Mouse (Mus musculus) heart, embryonic 12.5 days (tissue): ENCODE measurements around the gene Tbc1d15. TPM values are rescaled to one million over a fixed set of nuclear protein-coding genes. Genes with fewer than 3 reads are reported as not detected.

Experiments used
- ATAC-seq: fragments of 200-750 bp; cut with Nextera tagmentation; 2 replicates; pipeline ENCODE4 v1.8.0; 2017; ENCODE audit warnings: moderate TSS enrichment, moderate library complexity; ENCODE audit not compliant: insufficient number of reproducible peaks, low FRiP score
- H3K27ac ChIP-seq: fragments of 300-500 bp; sonication (generic); 2 replicates; pipeline ENCODE4 v1.5.1; 2016; ENCODE audit warnings: mild to moderate bottlenecking, moderate library complexity; ENCODE audit not compliant: poor library complexity, severe bottlenecking
- H3K27me3 ChIP-seq: fragments of 300-500 bp; sonication (generic); replicated peaks from 2 replicates; pipeline ENCODE4 v1.6.1; 2016; ENCODE audit warnings: mild to moderate bottlenecking, moderate library complexity
- H3K36me3 ChIP-seq: fragments of 300-500 bp; sonication (generic); 2 replicates; pipeline ENCODE4 v1.6.1; 2016; ENCODE audit warnings: mild to moderate bottlenecking, moderate library complexity
- H3K4me1 ChIP-seq: fragments of 300-500 bp; sonication (generic); replicated peaks from 2 replicates; pipeline ENCODE4 v1.6.1; 2016; ENCODE audit warnings: mild to moderate bottlenecking
- H3K4me2 ChIP-seq: fragments of 300-500 bp; sonication (generic); 2 replicates; pipeline ENCODE4 v1.6.1; 2016; ENCODE audit warnings: mild to moderate bottlenecking, moderate library complexity
- H3K4me3 ChIP-seq: fragments of 300-500 bp; sonication (generic); 2 replicates; pipeline ENCODE4 v1.5.1; 2016; ENCODE audit warnings: mild to moderate bottlenecking
- H3K9ac ChIP-seq: fragments of 300-500 bp; sonication (generic); 2 replicates; pipeline ENCODE4 v1.6.1; 2016; ENCODE audit warnings: mild to moderate bottlenecking, moderate library complexity
- H3K9me3 ChIP-seq: fragments of 300-500 bp; sonication (generic); replicated peaks from 2 replicates; pipeline ENCODE4 v1.6.1; 2016; ENCODE audit warnings: mild to moderate bottlenecking, moderate library complexity
- WGBS: fragments of 180-500 bp; shearing (Covaris S2); methylation state at CpG from one replicate; pipeline ENCODE4 v1.1.7; 2016; 5-methylcytosine and 5-hydroxymethylcytosine counted together
- polyA plus RNA-seq: library from polyadenylated mRNA; unstranded; fragments of >200 nt; fragmentation: Nextera tagmentation; extraction: Ambion mirVana; gene quantifications from 2 replicates; pipeline ENCODE4 v1.2.1, GENCODE M21; 2016

Gene Tbc1d15
- polyA plus RNA-seq = 38.3 TPM in 2 replicates

DNA sequence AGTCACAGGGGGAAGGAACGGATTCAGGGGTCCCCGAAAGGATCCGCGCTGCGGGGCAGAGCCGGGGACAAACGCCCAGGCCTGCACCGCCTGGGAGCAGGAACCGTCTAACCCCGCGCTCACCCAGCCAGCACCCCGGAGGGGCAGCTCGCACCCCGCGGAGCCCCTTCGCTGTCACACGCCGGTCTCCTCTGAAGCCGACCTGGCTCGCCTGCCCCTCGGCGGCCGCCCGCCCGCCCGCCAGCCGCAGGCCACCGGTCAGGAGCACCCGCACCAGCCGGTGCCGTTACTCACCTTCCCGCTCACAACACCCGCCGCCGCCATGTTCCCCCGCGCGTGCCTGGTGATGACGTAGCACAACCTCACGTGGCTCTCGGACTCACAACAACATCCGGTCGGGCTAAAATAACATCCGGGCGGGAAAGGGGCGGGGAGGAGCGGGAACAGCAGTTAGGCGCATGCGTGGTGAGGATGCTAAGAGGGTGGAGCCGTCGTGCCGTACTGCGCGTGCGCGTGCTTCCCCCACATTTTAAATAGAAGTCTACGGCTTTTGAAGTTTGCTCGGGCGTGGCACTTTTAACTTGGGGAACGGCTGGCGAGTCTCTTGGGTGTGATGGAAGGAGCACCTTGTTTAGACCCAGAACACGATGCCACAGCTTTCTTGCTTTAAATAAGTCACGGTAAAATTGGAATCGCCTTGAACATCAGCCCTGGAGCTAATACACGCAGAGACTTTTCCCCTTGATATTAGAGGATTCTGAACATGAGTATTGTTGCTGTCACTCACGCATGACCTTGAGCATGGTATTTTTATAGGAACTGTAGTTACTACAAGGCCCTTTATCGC lies at the start of gene Tbc1d15:
Gene Tbc1d15, minus strand, starts transcription at position 380 of the 847 bp plus-strand sequence.
- peak; percentile 96 for ATAC-seq
- peak within 1 kb of the TSS; percentile 96 for H3K9ac ChIP-seq
- H3K4me1 ChIP-seq = peaks cover 17% of the 10 kb centered on the region
- no peaks in the 10 kb centered on the region for H3K9me3 ChIP-seq
- WGBS = under 1% methylated on average over 67 of the region's 67 CpGs
- H3K27ac ChIP-seq = peak within 1 kb of the TSS; percentile 91
- peak within 1 kb of the TSS; percentile 98 for H3K4me3 ChIP-seq
- no peaks in the 10 kb centered on the region for H3K36me3 ChIP-seq
- H3K4me2 ChIP-seq = peak within 1 kb of the TSS; percentile 78
- H3K27me3 ChIP-seq = no peaks in the 10 kb centered on the region

DNA sequence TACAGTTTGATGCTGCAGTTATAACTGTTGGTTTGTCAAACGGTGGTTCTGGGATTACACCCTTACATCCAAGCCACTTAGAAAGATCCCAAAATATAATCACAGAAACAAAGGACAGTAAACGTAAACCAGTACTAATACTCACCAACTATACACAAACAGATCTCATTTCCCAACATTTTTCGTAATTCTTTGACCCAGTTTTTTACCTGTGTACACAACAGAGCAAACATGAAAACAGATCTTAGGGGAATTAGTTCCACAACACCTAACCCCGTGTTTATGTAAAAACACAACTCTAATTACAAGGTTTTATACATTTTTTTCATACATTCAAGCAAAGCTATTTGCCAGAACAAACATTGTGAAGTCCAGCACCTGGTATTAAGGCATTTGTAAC lies 47.4 kb upstream of the Tbc1d15 start:
- no peak for ATAC-seq
- Histone ChIP-seq H3K4me1 (no peaks in the 10 kb centered on the region), H3K4me3 (no peak overlapping the region), H3K9ac (no peak overlapping the region), H3K27ac (no peak overlapping the region), H3K27me3 (no peaks in the 10 kb centered on the region), H3K4me2 (no peak overlapping the region), H3K9me3 (no peaks in the 10 kb centered on the region), H3K36me3 (peaks cover 54% of the 10 kb centered on the region)
- 89% methylated on average over 4 of the region's 4 CpGs for WGBS

DNA sequence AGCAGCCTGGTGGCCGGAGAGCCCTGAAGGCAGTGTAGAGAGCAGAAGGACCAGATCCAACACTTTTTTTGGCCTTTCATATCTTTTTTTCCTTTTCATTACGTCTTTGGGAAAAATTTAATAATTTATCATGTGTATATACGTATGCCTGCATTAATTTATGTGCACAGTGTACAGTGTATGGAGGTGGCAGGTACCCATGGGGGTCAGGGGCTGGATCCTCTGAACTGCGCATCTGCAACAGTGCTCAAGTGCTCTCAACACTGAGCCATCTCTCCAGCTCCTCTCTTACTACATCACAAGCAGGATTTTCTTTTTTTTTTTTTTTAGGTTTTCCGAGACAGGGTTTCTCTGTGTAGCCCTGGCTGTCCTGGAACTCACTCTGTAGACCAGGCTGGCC lies 46.3 kb upstream of the Tbc1d15 start:
- ATAC-seq = no peak
- H3K27ac ChIP-seq = no peak overlapping the region
- no peak overlapping the region for H3K9ac ChIP-seq
- no peak overlapping the region for H3K4me2 ChIP-seq
- peaks cover 61% of the 10 kb centered on the region for H3K36me3 ChIP-seq
- no peaks in the 10 kb centered on the region for H3K4me1 ChIP-seq
- no peaks in the 10 kb centered on the region for H3K27me3 ChIP-seq
- H3K4me3 ChIP-seq = no peak overlapping the region
- 89% methylated on average over 5 of the region's 5 CpGs for WGBS
- H3K9me3 ChIP-seq = no peaks in the 10 kb centered on the region

DNA sequence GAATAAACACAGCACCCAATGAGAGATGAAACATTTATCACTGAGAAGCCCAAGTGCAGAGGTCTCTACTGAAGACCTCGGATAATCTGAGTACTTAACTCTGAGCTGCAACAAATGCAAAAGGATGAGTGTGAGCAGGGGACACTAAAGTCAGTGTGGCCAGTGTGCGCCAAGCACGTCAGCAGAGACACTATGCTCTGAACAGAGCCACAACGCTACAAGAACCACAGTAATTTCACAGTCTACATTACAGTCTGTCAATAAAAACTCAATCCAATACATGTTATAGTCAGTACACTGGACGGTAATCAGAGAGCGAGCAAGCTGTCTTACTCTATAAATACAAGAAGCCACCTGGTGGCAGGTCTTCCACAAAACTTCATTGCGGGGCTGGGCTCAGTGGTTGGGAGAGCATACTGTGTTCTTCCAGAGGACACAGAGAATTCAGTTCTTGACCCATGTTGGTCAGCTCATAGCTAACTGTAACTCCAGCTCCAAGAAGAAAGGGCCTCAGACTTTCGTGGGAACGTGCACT lies 45.2 kb upstream of the Tbc1d15 start:
- Histone ChIP-seq H3K4me2 (no peak overlapping the region), H3K27me3 (no peaks in the 10 kb centered on the region), H3K9me3 (no peaks in the 10 kb centered on the region), H3K9ac (no peak overlapping the region), H3K4me1 (no peaks in the 10 kb centered on the region), H3K36me3 (peaks cover 68% of the 10 kb centered on the region), H3K27ac (no peak overlapping the region), H3K4me3 (no peak overlapping the region)
- ATAC-seq = no peak
- WGBS = 83% methylated on average over 9 of the region's 9 CpGs

DNA sequence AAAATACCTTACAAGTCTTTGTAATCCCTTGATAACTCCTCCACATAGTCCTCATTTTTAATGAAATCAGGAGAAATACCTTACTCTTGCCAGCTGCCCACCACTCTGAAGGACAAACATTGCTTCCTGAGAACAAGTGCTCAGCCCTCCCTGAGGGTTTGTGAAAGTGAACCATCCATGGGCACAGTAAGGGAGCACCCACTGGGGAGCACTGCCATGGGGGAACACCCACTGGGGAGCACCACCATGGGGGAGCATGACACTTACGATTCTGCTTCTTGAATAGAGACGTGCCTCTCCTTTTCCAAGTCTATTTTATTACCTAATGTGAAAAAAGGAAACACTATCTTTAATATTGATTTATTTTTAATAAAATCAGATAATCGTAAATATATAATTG lies 43.9 kb upstream of the Tbc1d15 start:
- no peak overlapping the region for H3K27ac ChIP-seq
- 89% methylated on average over 3 of the region's 3 CpGs for WGBS
- H3K9ac ChIP-seq = no peak overlapping the region
- H3K27me3 ChIP-seq = no peaks in the 10 kb centered on the region
- no peaks in the 10 kb centered on the region for H3K4me1 ChIP-seq
- H3K36me3 ChIP-seq = peaks cover 64% of the 10 kb centered on the region
- H3K9me3 ChIP-seq = no peaks in the 10 kb centered on the region
- no peak overlapping the region for H3K4me3 ChIP-seq
- no peak overlapping the region for H3K4me2 ChIP-seq
- no peak for ATAC-seq

DNA sequence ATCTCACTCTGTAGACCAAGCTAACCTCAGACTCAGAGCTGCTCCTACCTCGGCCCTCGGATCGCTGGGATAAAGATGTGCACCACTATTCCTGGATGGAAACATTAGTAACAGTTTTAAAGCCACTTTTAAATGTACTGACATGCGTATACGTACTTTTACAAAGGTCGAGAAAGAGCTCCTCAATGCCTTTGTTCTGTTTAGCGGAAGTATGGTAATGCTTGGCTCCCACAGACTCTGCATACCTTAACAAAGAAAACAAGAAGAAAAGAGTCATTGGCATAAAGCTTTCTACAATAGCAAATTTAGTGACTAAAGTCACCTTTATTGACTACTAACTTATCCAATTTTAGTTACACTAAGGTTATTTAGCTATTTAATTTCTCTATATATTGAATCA lies 43.4 kb upstream of the Tbc1d15 start:
- Histone ChIP-seq H3K36me3 (peaks cover 62% of the 10 kb centered on the region), H3K9me3 (no peaks in the 10 kb centered on the region), H3K9ac (no peak overlapping the region), H3K27ac (no peak overlapping the region), H3K27me3 (no peaks in the 10 kb centered on the region), H3K4me3 (no peak overlapping the region), H3K4me2 (no peak overlapping the region), H3K4me1 (no peaks in the 10 kb centered on the region)
- 95% methylated on average over 7 of the region's 7 CpGs for WGBS
- ATAC-seq = no peak

DNA sequence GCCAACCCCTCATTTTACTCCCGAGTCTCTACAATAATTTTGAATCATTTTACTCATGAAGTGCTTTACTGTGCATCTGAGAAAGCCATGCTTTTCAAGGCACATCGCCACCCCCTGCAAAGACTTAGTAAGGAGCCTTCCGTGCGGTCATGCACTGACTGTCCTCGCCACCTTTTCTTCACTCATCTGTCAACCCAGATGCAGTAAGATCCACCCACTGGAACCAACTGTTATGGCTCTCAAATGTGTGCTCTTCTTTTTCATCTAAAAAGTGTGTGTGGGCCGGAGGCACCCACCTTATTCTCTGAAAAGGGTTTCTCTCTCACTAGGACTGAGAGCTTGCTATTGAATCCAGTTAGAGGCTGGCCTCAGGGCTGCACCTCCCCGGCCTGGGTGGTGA lies 42.7 kb upstream of the Tbc1d15 start:
- no peak overlapping the region for H3K27ac ChIP-seq
- 91% methylated on average over 7 of the region's 7 CpGs for WGBS
- peaks cover 62% of the 10 kb centered on the region for H3K36me3 ChIP-seq
- no peaks in the 10 kb centered on the region for H3K27me3 ChIP-seq
- no peak overlapping the region for H3K4me2 ChIP-seq
- no peaks in the 10 kb centered on the region for H3K9me3 ChIP-seq
- H3K4me1 ChIP-seq = no peaks in the 10 kb centered on the region
- H3K9ac ChIP-seq = no peak overlapping the region
- no peak overlapping the region for H3K4me3 ChIP-seq
- no peak for ATAC-seq

DNA sequence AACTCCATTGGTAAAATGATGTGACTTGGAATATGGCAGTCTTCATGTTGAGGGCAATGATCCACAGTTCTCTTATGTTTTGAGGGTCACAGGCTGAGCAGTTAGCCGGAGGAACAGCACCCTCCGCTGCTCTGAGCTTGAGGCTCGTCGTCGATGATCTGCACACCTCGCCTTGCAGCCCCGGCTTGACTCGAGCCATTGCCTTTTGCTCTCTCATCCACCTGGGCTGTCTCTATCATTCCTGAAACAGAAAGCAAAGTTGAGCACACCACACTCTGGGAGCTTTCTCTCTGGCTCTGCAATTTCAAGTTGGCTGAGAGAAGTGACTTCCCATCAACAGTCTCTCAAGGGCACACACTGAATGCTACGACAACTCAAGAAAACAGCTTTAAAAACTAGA lies 39.4 kb upstream of the Tbc1d15 start:
- Histone ChIP-seq H3K4me3 (no peak overlapping the region), H3K4me1 (no peaks in the 10 kb centered on the region), H3K27me3 (no peaks in the 10 kb centered on the region), H3K27ac (no peak overlapping the region), H3K9me3 (0 out of 2 replicates have a peak, but pooled peaks cover 4% of the 10 kb centered on the region), H3K9ac (no peak overlapping the region), H3K4me2 (no peak overlapping the region), H3K36me3 (peaks cover 74% of the 10 kb centered on the region)
- WGBS = 93% methylated on average over 9 of the region's 9 CpGs
- no peak for ATAC-seq

DNA sequence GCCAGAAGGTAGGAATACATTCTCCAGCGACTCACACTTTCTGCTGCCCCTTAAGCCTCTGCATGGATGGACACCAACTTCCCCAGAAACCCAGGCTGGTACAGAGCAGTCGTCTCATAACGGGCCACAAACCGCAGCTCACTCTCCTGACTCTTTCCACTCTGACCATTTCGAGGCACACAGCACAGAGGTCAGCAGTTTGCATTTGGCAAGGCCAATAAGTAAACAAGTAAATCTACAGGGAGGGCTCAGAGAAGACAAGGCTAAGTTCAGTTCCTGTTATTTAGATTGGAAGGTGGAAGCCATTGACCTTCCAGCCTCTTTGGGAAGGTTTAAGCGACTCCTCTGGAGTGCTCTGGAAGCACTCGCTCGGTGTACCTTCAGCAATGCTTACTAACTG lies 37.6 kb upstream of the Tbc1d15 start:
- WGBS = 91% methylated on average over 8 of the region's 8 CpGs
- H3K27me3 ChIP-seq = no peaks in the 10 kb centered on the region
- ATAC-seq = no peak

DNA sequence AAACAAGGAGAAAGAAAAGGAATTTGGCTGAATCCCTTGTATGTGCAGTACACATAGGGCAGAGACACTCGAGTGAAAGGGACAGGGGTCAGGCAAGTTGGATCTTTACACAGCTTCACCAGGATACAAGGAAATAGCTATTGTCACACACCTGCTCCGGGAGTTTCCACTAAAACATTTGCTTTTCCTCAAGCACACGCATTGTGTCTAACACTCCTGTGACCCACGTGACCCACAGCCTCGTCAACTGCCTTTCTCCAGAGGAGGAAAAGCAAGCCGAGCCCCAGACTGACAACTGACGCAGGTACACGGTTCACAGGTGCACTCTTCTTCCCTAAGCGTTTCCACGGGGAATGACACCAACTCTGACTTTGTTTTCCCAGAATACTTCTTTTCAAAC lies 32.9 kb upstream of the Tbc1d15 start:
- no peak overlapping the region for H3K4me2 ChIP-seq
- H3K27me3 ChIP-seq = no peaks in the 10 kb centered on the region
- peaks cover 26% of the 10 kb centered on the region for H3K36me3 ChIP-seq
- no peak for ATAC-seq
- no peak overlapping the region for H3K27ac ChIP-seq
- H3K9me3 ChIP-seq = 0 out of 2 replicates have a peak, but pooled peaks cover 4% of the 10 kb centered on the region
- no peak overlapping the region for H3K4me3 ChIP-seq
- no peaks in the 10 kb centered on the region for H3K4me1 ChIP-seq
- 75% methylated on average over 10 of the region's 10 CpGs for WGBS
- H3K9ac ChIP-seq = no peak overlapping the region

More for the DNA sequence above, 37.6 kb upstream of the Tbc1d15 start:
- no peaks in the 10 kb centered on the region for H3K4me1 ChIP-seq
- 0 out of 2 replicates have a peak, but pooled peaks cover 4% of the 10 kb centered on the region for H3K9me3 ChIP-seq
- no peak overlapping the region for H3K4me3 ChIP-seq
- no peak overlapping the region for H3K4me2 ChIP-seq
- H3K36me3 ChIP-seq = peaks cover 61% of the 10 kb centered on the region
- no peak overlapping the region for H3K9ac ChIP-seq
- no peak overlapping the region for H3K27ac ChIP-seq

DNA sequence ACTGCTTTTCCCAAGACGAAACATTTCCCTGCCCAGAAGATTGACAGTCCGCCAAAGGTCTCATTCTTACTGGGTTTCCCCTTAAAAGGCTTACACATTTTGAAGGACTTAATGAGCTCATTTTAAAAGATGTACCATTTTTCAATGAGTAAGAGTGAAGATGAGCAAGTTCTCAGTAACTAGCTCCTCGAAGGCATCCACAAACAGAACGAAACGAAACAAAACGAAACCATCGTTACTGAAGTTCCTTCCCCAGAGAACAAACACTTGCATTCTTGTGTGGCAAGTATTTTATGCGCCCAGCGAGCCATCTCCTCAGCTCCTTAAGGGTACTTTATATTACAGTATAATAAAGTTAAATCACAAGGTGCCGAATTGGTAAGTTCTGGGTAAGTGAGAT lies 30.1 kb upstream of the Tbc1d15 start:
- no peak for ATAC-seq
- Histone ChIP-seq H3K36me3 (peaks cover 5% of the 10 kb centered on the region), H3K27me3 (no peaks in the 10 kb centered on the region), H3K9ac (no peak overlapping the region), H3K27ac (no peak overlapping the region), H3K4me2 (no peak overlapping the region), H3K4me1 (no peaks in the 10 kb centered on the region), H3K4me3 (no peak overlapping the region), H3K9me3 (0 out of 2 replicates have a peak, but pooled peaks cover 3% of the 10 kb centered on the region)
- 91% methylated on average over 10 of the region's 10 CpGs for WGBS
